Mouse (Mus musculus): ENCODE measurements around the gene Myef2. TPM values are rescaled to one million over a fixed set of nuclear protein-coding genes. Genes with fewer than 3 reads are reported as not detected.
"Not testable (repeated sequence)": the region's sequence is repeated elsewhere in the genome, so short reads cannot be mapped to it uniquely, and the experiment has no call there.

Myef2 gene
- polyA plus RNA-seq, 1 experiment, result 12.9 TPM

DNA sequence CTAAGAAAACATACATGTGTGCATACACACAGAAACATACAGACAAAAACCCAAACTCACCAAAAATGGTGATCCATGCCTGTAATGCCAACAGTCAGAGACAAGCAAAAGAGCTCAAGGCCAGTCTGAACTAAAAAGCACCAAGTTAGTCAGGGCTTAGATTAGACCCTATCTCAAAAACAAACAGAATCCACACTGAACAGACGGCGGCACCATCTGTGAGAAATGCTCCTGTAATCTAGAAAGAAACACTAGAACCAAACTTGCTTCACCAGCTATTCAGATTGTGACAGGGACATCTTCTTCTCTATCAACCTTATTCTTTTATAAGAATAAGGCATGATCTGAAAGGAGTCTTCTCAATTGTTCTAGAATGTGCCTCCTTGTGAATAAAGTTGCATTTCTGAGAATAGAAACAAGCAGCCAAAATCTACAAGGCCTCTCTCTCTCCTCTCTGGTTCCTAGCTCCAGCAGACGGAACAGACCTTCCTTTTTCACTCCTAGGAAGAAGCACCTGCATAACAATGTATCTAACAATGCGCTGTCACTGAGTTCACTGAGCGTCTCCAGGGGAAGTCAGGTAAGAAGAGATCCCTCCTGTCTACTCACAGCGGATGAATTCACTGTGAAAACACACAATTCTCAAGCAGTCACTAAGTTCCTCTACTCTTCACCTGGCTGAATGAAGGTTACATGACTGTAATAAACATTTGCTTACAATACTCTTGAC is 3.9 kb downstream of the Myef2 start:
- Histone ChIP-seq H3K4me1 (replicated peaks; ENCODE audit: control insufficient read depth, insufficient read depth, low read length) (peaks cover 3% of the 10 kb centered on the region), H3K4me3 (ENCODE audit: control insufficient read depth, insufficient read depth, low read length) (no peak overlapping the region), H3K27ac (ENCODE audit: control insufficient read depth, insufficient read depth, low read length) (no peak overlapping the region), H3K27me3 (ENCODE audit: control insufficient read depth, insufficient read depth, low read length) (no peaks in the 10 kb centered on the region; the same call in 1 of the 2 replicates), H3K36me3 (ENCODE audit: control insufficient read depth, insufficient read depth, low read length) (peaks cover 15% of the 10 kb centered on the region; the same call in 1 of the 2 replicates)
- no peak for DNase-seq
- no peak for TF ChIP-seq CTCF (IDR thresholded peaks at IDR 0.05; ENCODE audit: borderline replicate concordance, control insufficient read depth, extremely low read depth, insufficient read depth, low read length, poor library complexity)
- TF ChIP-seq POLR2A (IDR thresholded peaks at IDR 0.05; ENCODE audit: control insufficient read depth, extremely low read depth, insufficient read depth, low read length, poor library complexity), result no peak
- WGBS, result 93% methylated on average over 6 of the region's 6 CpGs

DNA sequence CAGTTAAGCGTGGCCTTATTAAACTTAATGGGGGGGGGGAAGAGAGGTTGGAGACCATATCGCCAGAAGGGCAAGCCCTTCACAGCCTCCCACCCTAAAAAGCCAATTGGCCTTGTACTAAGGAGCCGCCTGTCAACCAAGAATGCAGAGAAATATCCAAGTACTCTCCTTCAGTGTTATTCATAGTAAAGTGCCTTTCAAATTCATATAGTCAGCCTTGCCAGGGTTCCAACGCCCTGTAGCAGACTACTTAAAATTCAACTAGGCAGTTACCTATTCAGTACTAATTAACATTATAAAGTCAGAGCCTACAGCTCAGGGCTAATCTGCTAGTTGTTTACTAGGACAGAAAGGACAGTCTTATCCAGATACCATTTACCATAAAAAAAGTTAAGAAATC is 16.9 kb downstream of the Myef2 start:
- DNase-seq, result not testable (repeated sequence)
- peaks cover 21% of the 10 kb centered on the region for H3K36me3 ChIP-seq (ENCODE audit: control insufficient read depth, insufficient read depth, low read length)

DNA sequence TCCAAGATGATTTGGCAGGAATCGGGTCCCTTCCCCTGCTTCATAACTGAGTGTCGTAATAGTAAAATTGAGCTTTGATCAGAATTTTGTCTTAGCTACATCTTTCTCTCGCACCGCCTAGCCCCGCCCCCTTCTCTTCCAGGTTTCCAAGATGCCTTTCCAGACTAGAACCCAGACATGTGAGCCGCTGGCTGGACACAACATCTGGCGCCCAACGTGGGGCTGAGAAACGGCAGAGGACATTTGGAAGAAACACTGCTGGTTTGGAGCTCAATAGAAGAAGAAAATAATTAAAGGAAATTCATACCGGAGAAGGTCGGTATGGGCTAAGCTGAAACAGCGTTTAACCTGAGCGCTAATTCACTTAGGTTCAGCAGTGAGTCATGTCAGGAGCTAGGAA is 19.0 kb downstream of the Myef2 start:
- not testable (repeated sequence) for H3K27ac ChIP-seq (ENCODE audit: control insufficient read depth, insufficient read depth, low read length); H3K4me3 ChIP-seq (ENCODE audit: control insufficient read depth, insufficient read depth, low read length); H3K27me3 ChIP-seq (ENCODE audit: control insufficient read depth, insufficient read depth, low read length); H3K4me1 ChIP-seq (replicated peaks; ENCODE audit: control insufficient read depth, insufficient read depth, low read length); DNase-seq
- WGBS, result 99% methylated on average over 13 of the region's 13 CpGs
- H3K36me3 ChIP-seq (ENCODE audit: control insufficient read depth, insufficient read depth, low read length), result peaks cover 30% of the 10 kb centered on the region

More for the DNA sequence above, 16.9 kb downstream of the Myef2 start:
- H3K4me3 ChIP-seq (ENCODE audit: control insufficient read depth, insufficient read depth, low read length); H3K4me1 ChIP-seq (replicated peaks; ENCODE audit: control insufficient read depth, insufficient read depth, low read length); H3K27ac ChIP-seq (ENCODE audit: control insufficient read depth, insufficient read depth, low read length); H3K27me3 ChIP-seq (ENCODE audit: control insufficient read depth, insufficient read depth, low read length): not testable (repeated sequence)
- 96% methylated on average over 4 of the region's 4 CpGs for WGBS

DNA sequence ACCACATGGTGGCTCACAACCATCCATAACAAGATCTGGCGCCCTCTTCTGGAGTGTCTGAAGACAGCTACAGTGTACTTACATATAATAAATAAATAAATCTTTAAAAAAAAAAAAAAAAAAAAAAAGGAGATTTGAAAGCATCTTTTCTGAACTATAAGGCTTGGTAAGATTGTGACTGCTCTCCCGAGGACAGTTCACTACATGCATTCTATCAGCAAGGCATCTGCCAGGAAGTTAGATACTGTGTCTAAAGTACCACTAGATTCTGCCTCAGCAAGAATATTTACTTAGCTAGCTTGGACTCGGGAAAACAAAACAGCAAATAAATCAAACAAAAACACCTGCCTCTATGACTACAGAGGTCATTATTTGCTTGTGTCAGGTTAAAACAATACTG is 31.3 kb downstream of the Myef2 start:
- not testable (repeated sequence) for H3K27me3 ChIP-seq (ENCODE audit: control insufficient read depth, insufficient read depth, low read length); H3K4me3 ChIP-seq (ENCODE audit: control insufficient read depth, insufficient read depth, low read length); H3K4me1 ChIP-seq (replicated peaks; ENCODE audit: control insufficient read depth, insufficient read depth, low read length); H3K27ac ChIP-seq (ENCODE audit: control insufficient read depth, insufficient read depth, low read length); DNase-seq
- WGBS, result 94% methylated on average over 3 of the region's 3 CpGs
- H3K36me3 ChIP-seq (ENCODE audit: control insufficient read depth, insufficient read depth, low read length), result peaks cover 40% of the 10 kb centered on the region

DNA sequence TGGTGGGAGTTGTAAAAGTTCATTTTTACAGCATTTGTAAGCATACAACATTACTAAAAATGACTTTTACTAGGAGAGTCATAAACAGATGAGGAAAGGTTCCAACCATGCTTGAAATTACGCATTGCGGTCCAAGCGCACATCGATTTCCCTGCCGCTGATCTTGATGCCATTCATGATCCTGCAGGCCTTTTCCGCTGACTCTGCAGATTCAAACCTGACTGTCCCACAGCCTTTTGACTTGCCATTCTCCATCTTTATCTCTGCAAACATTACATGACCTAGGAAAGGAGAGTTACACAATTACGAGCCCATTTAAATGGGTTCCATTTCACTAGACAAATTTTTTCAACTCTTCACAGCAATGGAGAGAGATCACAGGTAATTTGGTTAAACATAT is 34.7 kb downstream of the Myef2 start:
- no peaks in the 10 kb centered on the region for H3K4me1 ChIP-seq (replicated peaks; ENCODE audit: control insufficient read depth, insufficient read depth, low read length)
- H3K36me3 ChIP-seq (ENCODE audit: control insufficient read depth, insufficient read depth, low read length), result peaks cover 34% of the 10 kb centered on the region
- no peak for DNase-seq
- WGBS, result 98% methylated on average over 7 of the region's 7 CpGs
- TF ChIP-seq POLR2A (IDR thresholded peaks at IDR 0.05; ENCODE audit: control insufficient read depth, extremely low read depth, insufficient read depth, low read length, poor library complexity) (no peak), CTCF (IDR thresholded peaks at IDR 0.05; ENCODE audit: borderline replicate concordance, control insufficient read depth, extremely low read depth, insufficient read depth, low read length, poor library complexity) (no peak)
- no peaks in the 10 kb centered on the region for H3K27me3 ChIP-seq (ENCODE audit: control insufficient read depth, insufficient read depth, low read length)
- H3K4me3 ChIP-seq (ENCODE audit: control insufficient read depth, insufficient read depth, low read length), result no peak overlapping the region
- no peak overlapping the region for H3K27ac ChIP-seq (ENCODE audit: control insufficient read depth, insufficient read depth, low read length)

DNA sequence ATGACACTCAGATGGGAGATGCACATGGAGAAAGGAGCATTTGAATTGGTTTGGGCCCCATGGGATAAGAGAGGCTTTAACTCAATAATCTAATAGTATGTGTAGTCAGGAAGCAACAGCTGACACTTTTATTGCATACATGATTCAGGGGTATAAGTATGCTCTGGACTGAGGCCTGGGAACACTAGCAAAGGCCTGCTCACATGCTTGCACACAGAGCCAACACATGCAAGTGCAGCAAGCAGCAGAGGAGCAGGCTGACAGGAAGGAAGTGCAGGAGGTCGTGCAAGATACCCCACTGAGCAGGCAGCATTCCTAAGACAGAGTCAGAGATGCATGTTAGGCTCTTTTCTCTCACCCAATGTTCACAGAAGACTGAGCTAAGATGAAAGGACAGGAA is 39.6 kb downstream of the Myef2 start:
- no peaks in the 10 kb centered on the region for H3K4me1 ChIP-seq (replicated peaks; ENCODE audit: control insufficient read depth, insufficient read depth, low read length)
- no peak for TF ChIP-seq CTCF (IDR thresholded peaks at IDR 0.05; ENCODE audit: borderline replicate concordance, control insufficient read depth, extremely low read depth, insufficient read depth, low read length, poor library complexity)
- no peak for TF ChIP-seq POLR2A (IDR thresholded peaks at IDR 0.05; ENCODE audit: control insufficient read depth, extremely low read depth, insufficient read depth, low read length, poor library complexity)
- H3K4me3 ChIP-seq (ENCODE audit: control insufficient read depth, insufficient read depth, low read length), result no peak overlapping the region
- H3K36me3 ChIP-seq (ENCODE audit: control insufficient read depth, insufficient read depth, low read length), result peaks cover 15% of the 10 kb centered on the region
- WGBS, result 17% methylated on average over 1 of the region's 1 CpGs
- DNase-seq, result no peak
- H3K27ac ChIP-seq (ENCODE audit: control insufficient read depth, insufficient read depth, low read length), result no peak overlapping the region
- H3K27me3 ChIP-seq (ENCODE audit: control insufficient read depth, insufficient read depth, low read length), result no peaks in the 10 kb centered on the region

DNA sequence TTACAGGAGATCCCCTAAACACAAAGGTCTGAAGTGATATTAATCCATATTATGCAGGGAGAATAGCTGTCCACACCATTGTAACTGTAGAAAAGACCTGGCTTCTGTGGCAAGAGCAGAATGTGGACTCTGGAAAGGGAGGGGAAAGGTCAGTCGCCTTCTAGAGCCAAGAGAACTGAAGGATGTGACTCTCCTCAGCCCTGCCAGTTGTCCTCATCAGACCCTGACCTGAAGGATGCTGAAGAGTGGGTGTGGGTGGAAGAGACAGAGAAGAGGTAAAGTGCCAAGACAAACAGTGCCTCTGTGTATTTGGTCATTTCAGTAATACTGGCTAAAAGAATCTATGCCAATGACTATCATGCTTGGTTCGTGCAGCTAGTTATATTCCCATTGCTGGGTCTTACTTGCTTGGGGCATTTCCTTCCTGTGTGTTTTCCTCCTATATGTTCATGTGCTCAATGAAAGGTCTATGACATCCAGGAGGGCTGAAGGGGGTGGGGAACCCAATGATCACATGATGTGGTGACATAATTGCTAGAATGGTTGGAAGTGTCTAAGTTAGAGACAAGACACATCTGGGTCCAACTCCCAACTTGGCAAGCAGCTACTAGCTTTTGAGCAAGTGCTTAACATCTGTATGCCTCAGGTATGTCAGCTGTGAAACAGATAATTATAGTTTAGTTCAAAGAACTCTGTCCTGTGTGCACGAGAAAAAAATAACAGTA is 50.2 kb downstream of the Myef2 start:
- no peaks in the 10 kb centered on the region for H3K36me3 ChIP-seq (ENCODE audit: control insufficient read depth, insufficient read depth, low read length)
- no peak for DNase-seq

More for the DNA sequence above, 50.2 kb downstream of the Myef2 start:
- WGBS, result 85% methylated on average over 3 of the region's 3 CpGs
- H3K27me3 ChIP-seq (ENCODE audit: control insufficient read depth, insufficient read depth, low read length), result no peaks in the 10 kb centered on the region
- H3K4me1 ChIP-seq (replicated peaks; ENCODE audit: control insufficient read depth, insufficient read depth, low read length), result no peaks in the 10 kb centered on the region
- TF ChIP-seq CTCF (IDR thresholded peaks at IDR 0.05; ENCODE audit: borderline replicate concordance, control insufficient read depth, extremely low read depth, insufficient read depth, low read length, poor library complexity), result no peak
- TF ChIP-seq POLR2A (IDR thresholded peaks at IDR 0.05; ENCODE audit: control insufficient read depth, extremely low read depth, insufficient read depth, low read length, poor library complexity), result no peak
- no peak overlapping the region for H3K4me3 ChIP-seq (ENCODE audit: control insufficient read depth, insufficient read depth, low read length)
- no peak overlapping the region for H3K27ac ChIP-seq (ENCODE audit: control insufficient read depth, insufficient read depth, low read length)

Data from thymus, adult 2 months (tissue).